Mouse (Mus musculus): ENCODE results near the gene Enoph1. TPM values are rescaled to one million over a fixed set of nuclear protein-coding genes. Genes with fewer than 3 reads are reported as not detected.

Enoph1 gene
- total and polyA plus RNA-seq, 3 experiments: 50.4 to 67.3 (median 52.4) TPM

DNA sequence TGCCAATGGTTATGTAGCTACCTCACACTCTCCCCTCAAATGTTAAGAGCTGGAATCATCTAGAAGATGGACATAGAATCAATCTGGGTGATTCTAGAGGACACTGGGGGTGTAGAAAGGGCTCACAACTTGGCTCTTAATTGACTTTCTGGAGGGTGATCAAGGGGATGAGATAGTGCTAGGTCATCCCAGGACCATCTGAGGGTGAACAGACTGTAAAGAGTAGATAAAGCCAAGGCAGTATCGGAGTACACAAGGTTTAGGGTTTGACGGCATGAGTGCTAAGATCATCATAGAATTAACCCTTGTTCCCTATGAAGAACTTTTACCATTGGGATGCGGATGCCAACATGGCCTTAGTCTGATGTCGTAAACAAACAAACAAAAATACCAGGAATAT is 58.2 kb downstream of the Enoph1 start:
- dilution Hi-C loops (cut with MboI; ENCODE audit: extremely low pct_ligation_motif_present, extremely low pct_unique_long_range_greater_than_20kb, low sequenced_read_pairs): no loop called here
- Histone ChIP-seq H3K27me3 (replicated peaks) (no peaks in the 10 kb centered on the region), H3K4me1 (ENCODE audit: control insufficient read depth in 1 of 2, insufficient read depth in 2 of 2) (no peaks in the 10 kb centered on the region), H3K27ac (ENCODE audit: insufficient read depth, low read depth) (no peak overlapping the region), H3K79me2 (replicated peaks; ENCODE audit: control insufficient read depth, extremely low read depth, insufficient read depth, poor library complexity, severe bottlenecking) (no peaks in the 10 kb centered on the region), H3K9ac (ENCODE audit: insufficient read depth, low read depth) (no peak overlapping the region), H3K4me3 (replicated peaks in 1 of 3; ENCODE audit: low read depth in 2 of 3, low read length in 2 of 3, poor library complexity in 1 of 3) (no peak overlapping the region), H3K9me3 (replicated peaks; ENCODE audit: low read length) (no peaks in the 10 kb centered on the region), H3K36me3 (replicated peaks in 1 of 2; ENCODE audit: control insufficient read depth in 1 of 2, insufficient read depth in 1 of 2, low read length in 1 of 2) (no peaks in the 10 kb centered on the region), H3K4me2 (ENCODE audit: insufficient read depth, low read depth, poor library complexity, severe bottlenecking) (no peak overlapping the region)
- DNase-seq (ENCODE audit: extremely low read depth): no peak
- TF ChIP-seq SIN3A (IDR thresholded peaks at IDR 0.05; ENCODE audit: low read length) (no peak), NELFE (IDR thresholded peaks at IDR 0.05; ENCODE audit: low read depth, low read length) (no peak), MXI1 (IDR thresholded peaks at IDR 0.05; ENCODE audit: low read depth, low read length) (no peak), NRF1 (IDR thresholded peaks at IDR 0.05; ENCODE audit: low read depth, low read length) (no peak), MAX (IDR thresholded peaks at IDR 0.05; ENCODE audit: low read length) (no peak), ELF1 (IDR thresholded peaks at IDR 0.05; ENCODE audit: low read depth, low read length) (no peak), JUND (conservative IDR thresholded peaks at IDR 0.05; ENCODE audit: low read depth, low read length) (no peak), USF2 (conservative IDR thresholded peaks at IDR 0.05; ENCODE audit: low read depth, low read length) (no peak), MEF2A (IDR thresholded peaks at IDR 0.05; ENCODE audit: borderline replicate concordance, low read depth, low read length) (no peak), KAT2A (IDR thresholded peaks at IDR 0.05; ENCODE audit: insufficient replicate concordance, low read length) (no peak), POLR2AphosphoS2 (IDR thresholded peaks at IDR 0.05; ENCODE audit: low read depth, low read length) (no peak), TBP (conservative IDR thresholded peaks at IDR 0.05; ENCODE audit: low read depth, low read length) (no peak), UBTF (IDR thresholded peaks at IDR 0.05; ENCODE audit: low read depth, low read length) (no peak)
- in situ Hi-C loops (cut with MboI; ENCODE audit: low pct_ligation_motif_present, low pct_unique_long_range_greater_than_20kb, low sequenced_read_pairs): loop anchor here (25.0 kb wide), 1 partner anchor 214 kb away; no protein-coding TSS in a partner anchor

DNA sequence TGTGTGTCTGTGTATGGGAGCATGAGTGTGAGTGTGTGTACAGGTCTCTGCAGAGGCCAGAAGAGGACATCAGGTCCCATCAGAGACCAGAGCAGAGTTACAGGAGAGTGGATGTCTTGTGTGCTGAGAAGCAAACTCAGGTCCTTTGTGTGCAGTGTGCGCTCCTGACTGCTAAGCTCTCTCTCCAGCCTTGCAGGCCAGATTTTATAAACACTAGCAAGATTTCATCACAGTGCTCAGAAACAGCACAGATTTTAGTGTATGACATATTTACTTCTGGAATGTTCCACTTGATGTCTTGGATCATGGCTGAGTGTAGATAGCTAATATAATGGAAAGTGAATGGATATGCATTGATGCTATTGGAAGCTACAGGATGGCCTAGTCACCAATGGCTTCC is 62.6 kb downstream of the Enoph1 start:
- no peaks in the 10 kb centered on the region for H3K36me3 ChIP-seq (replicated peaks in 1 of 2; ENCODE audit: control insufficient read depth in 1 of 2, insufficient read depth in 1 of 2, low read length in 1 of 2)
- peaks cover 0 to 6% of the 10 kb centered on the region in 2 experiments; a peak in 2 of 4 replicates for H3K4me1 ChIP-seq (ENCODE audit: control insufficient read depth in 1 of 2, insufficient read depth in 2 of 2)
- no peak overlapping the region for H3K9ac ChIP-seq (ENCODE audit: insufficient read depth, low read depth)
- H3K27ac ChIP-seq (ENCODE audit: insufficient read depth, low read depth): no peak overlapping the region
- dilution Hi-C loops (cut with MboI; ENCODE audit: extremely low pct_ligation_motif_present, extremely low pct_unique_long_range_greater_than_20kb, low sequenced_read_pairs): no loop called here
- H3K4me3 ChIP-seq (replicated peaks in 1 of 3; ENCODE audit: low read depth in 2 of 3, low read length in 2 of 3, poor library complexity in 1 of 3): no peak overlapping the region
- no peaks in the 10 kb centered on the region for H3K9me3 ChIP-seq (replicated peaks; ENCODE audit: low read length)
- in situ Hi-C loops (cut with MboI; ENCODE audit: low pct_ligation_motif_present, low pct_unique_long_range_greater_than_20kb, low sequenced_read_pairs): no loop called here
- H3K4me2 ChIP-seq (ENCODE audit: insufficient read depth, low read depth, poor library complexity, severe bottlenecking): no peak overlapping the region
- H3K27me3 ChIP-seq (replicated peaks): no peaks in the 10 kb centered on the region
- no peak for TF ChIP-seq NELFE (IDR thresholded peaks at IDR 0.05; ENCODE audit: low read depth, low read length)
- no peak for TF ChIP-seq MAZ (IDR thresholded peaks at IDR 0.05; ENCODE audit: low read depth, low read length)
- no peak for TF ChIP-seq JUND (conservative IDR thresholded peaks at IDR 0.05; ENCODE audit: low read depth, low read length)
- TF ChIP-seq POLR2AphosphoS2 (IDR thresholded peaks at IDR 0.05; ENCODE audit: low read depth, low read length): no peak
- TF ChIP-seq JUN (IDR thresholded peaks at IDR 0.05; ENCODE audit: insufficient read depth, low read depth, low read length): no peak
- no peak for TF ChIP-seq TBP (conservative IDR thresholded peaks at IDR 0.05; ENCODE audit: low read depth, low read length)
- no peak for TF ChIP-seq POLR2A (IDR thresholded peaks at IDR 0.05; ENCODE audit: low read depth, low read length)
- no peak for TF ChIP-seq EP300 (IDR thresholded peaks at IDR 0.05; ENCODE audit: low read length)
- no peak for TF ChIP-seq MAX (IDR thresholded peaks at IDR 0.05; ENCODE audit: low read length)
- TF ChIP-seq USF1 (IDR thresholded peaks at IDR 0.05; ENCODE audit: low read depth, low read length): no peak
- no peak for TF ChIP-seq CTCF (conservative IDR thresholded peaks at IDR 0.05 in 1 of 2, IDR thresholded peaks at IDR 0.05 in 1 of 2; ENCODE audit: low read depth in 2 of 2, low read length in 2 of 2)
- no peak for TF ChIP-seq ZC3H11A (IDR thresholded peaks at IDR 0.05; ENCODE audit: low read depth, low read length)
- TF ChIP-seq UBTF (IDR thresholded peaks at IDR 0.05; ENCODE audit: low read depth, low read length): no peak
- TF ChIP-seq BHLHE40 (IDR thresholded peaks at IDR 0.05; ENCODE audit: low read depth, low read length): no peak
- no peak for TF ChIP-seq MEF2A (IDR thresholded peaks at IDR 0.05; ENCODE audit: borderline replicate concordance, low read depth, low read length)
- TF ChIP-seq CHD2 (IDR thresholded peaks at IDR 0.05; ENCODE audit: low read length): no peak
- TF ChIP-seq ZKSCAN1 (IDR thresholded peaks at IDR 0.05; ENCODE audit: borderline replicate concordance, low read depth, low read length): no peak
- TF ChIP-seq RCOR1 (conservative IDR thresholded peaks at IDR 0.05; ENCODE audit: low read depth, low read length): no peak
- no peak for DNase-seq (ENCODE audit: extremely low read depth)
- H3K79me2 ChIP-seq (replicated peaks; ENCODE audit: control insufficient read depth, extremely low read depth, insufficient read depth, poor library complexity, severe bottlenecking): no peaks in the 10 kb centered on the region

Data from CH12.LX (cell line).